Mouse (Mus musculus): Measurements from ENCODE around the gene Tgoln1. TPM values are rescaled to one million over a fixed set of nuclear protein-coding genes. Genes with fewer than 3 reads are reported as not detected.

Tgoln1 gene
- polyA plus RNA-seq, 1 experiment from 2014 or later: 24.6 TPM

DNA sequence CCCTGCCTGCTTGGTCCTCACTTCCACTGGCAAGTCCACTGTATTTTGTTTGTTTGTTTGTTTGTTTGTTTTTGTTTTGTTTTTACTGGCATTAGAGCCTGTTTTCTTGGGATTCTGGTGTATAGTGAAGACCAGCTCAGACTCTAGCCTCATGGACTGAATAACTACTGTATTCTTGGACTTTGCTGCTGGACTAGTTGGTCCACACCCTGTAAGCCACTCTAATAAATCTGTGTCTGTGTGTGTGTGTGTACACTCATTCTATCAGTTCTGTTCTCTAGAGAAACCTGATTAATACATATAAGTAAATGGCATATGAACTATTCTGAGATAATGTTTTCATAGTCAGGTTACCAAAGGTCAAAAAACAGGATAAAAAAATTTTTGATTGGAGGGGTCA is 26.7 kb downstream of the Tgoln1 start:
- H3K4me1 ChIP-seq: no peaks in the 10 kb centered on the region
- H3K9me3 ChIP-seq: no peaks in the 10 kb centered on the region
- H3K27ac ChIP-seq: no peak overlapping the region
- H3K9ac ChIP-seq: no peak overlapping the region
- H3K36me3 ChIP-seq: no peaks in the 10 kb centered on the region; the same call in 1 of the 2 replicates
- H3K27me3 ChIP-seq: no peaks in the 10 kb centered on the region
- ATAC-seq (ENCODE audit: insufficient number of reproducible peaks, insufficient read depth, low FRiP score, low TSS enrichment): no peak
- no peak overlapping the region for H3K4me2 ChIP-seq (replicated peaks)
- no peak overlapping the region for H3K4me3 ChIP-seq

- H3K4me1 ChIP-seq: no peaks in the 10 kb centered on the region
- no peaks in the 10 kb centered on the region for H3K27me3 ChIP-seq
- ATAC-seq (ENCODE audit: insufficient number of reproducible peaks, insufficient read depth, low FRiP score, low TSS enrichment): no peak
- no peak overlapping the region for H3K4me3 ChIP-seq
- H3K36me3 ChIP-seq: peaks cover 3% of the 10 kb centered on the region
- H3K9me3 ChIP-seq: no peaks in the 10 kb centered on the region
- H3K27ac ChIP-seq: no peak overlapping the region
- no peak overlapping the region for H3K4me2 ChIP-seq (replicated peaks)
- no peak overlapping the region for H3K9ac ChIP-seq
Observed at GRCm38 (mm10) chr6:72588307-72588706, 28.5 kb downstream of the Tgoln1 start.

GRCm38 (mm10) chr6:72586701-72587100 is 30.1 kb downstream of the Tgoln1 start:
- Histone ChIP-seq H3K9ac (no peak overlapping the region), H3K36me3 (peaks cover 3% of the 10 kb centered on the region), H3K4me3 (no peak overlapping the region), H3K4me1 (no peaks in the 10 kb centered on the region), H3K4me2 (replicated peaks) (no peak overlapping the region), H3K9me3 (no peaks in the 10 kb centered on the region), H3K27me3 (no peaks in the 10 kb centered on the region), H3K27ac (no peak overlapping the region)
- 76% methylated on average over 3 of the region's 3 CpGs for WGBS
- ATAC-seq (ENCODE audit: insufficient number of reproducible peaks, insufficient read depth, low FRiP score, low TSS enrichment): no peak

DNA sequence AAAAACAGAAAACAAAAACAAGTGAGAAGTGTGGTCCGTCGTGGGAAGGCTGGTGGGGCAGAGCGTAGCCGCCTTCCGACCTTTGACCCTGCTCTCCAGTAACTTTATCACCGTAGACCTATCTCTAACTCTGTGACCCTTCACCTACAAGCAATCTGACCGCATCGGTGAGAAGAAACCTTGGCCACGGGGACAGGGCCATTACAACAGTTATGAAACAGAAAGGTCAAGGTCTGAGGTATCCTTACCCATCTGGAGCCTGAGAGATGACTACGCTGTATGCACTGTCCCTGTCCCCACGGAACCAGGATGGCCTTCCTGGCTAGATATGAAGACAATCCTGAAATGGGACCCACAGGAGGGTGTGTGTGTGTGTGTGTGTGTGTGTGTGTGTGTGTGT is 32.6 kb downstream of the Tgoln1 start:
- Histone ChIP-seq H3K4me1 (no peaks in the 10 kb centered on the region), H3K4me3 (no peak overlapping the region), H3K36me3 (peaks cover 3% of the 10 kb centered on the region), H3K27me3 (no peaks in the 10 kb centered on the region), H3K9me3 (no peaks in the 10 kb centered on the region), H3K4me2 (replicated peaks) (no peak overlapping the region), H3K27ac (no peak overlapping the region), H3K9ac (no peak overlapping the region)
- no peak for ATAC-seq (ENCODE audit: insufficient number of reproducible peaks, insufficient read depth, low FRiP score, low TSS enrichment)
- 75% methylated on average over 11 of the region's 11 CpGs for WGBS

DNA sequence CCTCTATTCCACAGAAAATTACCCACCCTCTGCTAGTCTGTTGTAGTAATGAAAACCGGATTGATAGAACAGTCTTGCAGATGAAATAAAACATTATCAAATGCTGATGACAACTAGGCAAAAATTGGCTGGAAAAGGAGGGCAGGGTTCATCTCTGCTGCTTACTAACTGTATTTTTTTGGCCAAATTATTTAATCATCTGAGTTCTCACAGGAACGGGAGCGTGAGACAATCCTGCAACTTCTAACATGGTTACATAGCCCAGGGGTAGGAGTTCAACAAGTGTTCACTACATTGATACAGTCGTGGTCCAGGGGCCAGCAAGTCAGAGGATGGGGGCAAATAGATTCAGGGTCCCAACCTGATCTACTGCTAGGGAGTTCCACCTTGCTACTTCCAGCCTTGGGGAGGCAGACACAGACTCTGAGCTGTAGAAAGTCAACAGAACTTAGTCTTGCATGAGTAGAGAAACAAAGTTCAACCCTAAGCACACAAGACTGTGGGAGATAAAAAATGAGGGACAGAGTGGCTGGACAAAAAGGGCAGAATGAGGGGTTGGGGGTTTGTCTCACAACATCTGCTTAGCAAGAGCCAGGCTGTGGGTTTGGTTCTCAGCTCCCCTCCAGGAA is 33.5 kb downstream of the Tgoln1 start:
- H3K9ac ChIP-seq: no peak overlapping the region
- H3K4me1 ChIP-seq: no peaks in the 10 kb centered on the region
- no peaks in the 10 kb centered on the region for H3K9me3 ChIP-seq
- H3K27ac ChIP-seq: no peak overlapping the region
- 86% methylated on average over 4 of the region's 4 CpGs for WGBS
- no peaks in the 10 kb centered on the region for H3K27me3 ChIP-seq
- H3K4me3 ChIP-seq: no peak overlapping the region
- peaks cover 3% of the 10 kb centered on the region for H3K36me3 ChIP-seq
- no peak overlapping the region for H3K4me2 ChIP-seq (replicated peaks)
- no peak for ATAC-seq (ENCODE audit: insufficient number of reproducible peaks, insufficient read depth, low FRiP score, low TSS enrichment)

DNA sequence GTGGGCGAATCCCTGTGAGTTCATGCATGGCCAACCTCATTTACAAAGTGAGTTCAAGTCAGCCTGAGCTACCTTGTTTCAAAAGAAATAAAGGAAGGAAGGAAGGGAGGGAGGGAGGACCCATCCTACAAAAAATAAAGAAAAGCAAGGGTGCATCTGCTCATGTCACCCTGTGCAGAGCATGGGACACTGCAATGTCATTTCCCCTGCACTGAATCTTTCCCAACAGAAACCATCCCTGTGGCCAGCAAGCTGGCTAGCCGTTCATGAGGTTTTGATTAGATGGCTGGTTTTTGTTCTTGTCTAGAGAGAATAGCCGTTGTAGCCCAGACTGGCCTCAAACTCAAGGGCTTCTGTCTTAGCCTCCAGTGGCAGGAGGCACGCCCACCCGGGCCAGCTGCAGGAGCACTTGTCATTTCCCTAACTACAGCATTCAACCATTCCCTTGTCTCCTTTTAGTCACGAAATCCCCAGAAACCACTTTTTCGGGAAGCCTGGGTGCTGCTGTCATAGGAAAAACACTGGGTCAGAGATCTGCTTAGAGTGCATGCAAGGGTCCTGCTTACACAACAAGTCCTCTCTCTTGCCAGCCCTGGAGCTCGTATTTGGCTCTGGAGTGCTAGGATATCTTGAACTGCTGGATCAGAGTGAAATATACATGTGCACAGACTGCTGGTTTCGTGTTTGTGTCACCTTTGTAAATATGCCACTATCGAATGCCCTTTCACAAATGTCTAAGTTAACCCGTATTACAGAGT is 35.0 kb downstream of the Tgoln1 start:
- WGBS: 70% methylated on average over 11 of the region's 11 CpGs
- no peak overlapping the region for H3K4me2 ChIP-seq (replicated peaks)
- no peak overlapping the region for H3K27ac ChIP-seq
- no peaks in the 10 kb centered on the region for H3K4me1 ChIP-seq
- no peak overlapping the region for H3K4me3 ChIP-seq
- no peaks in the 10 kb centered on the region for H3K9me3 ChIP-seq
- H3K36me3 ChIP-seq: peaks cover 3% of the 10 kb centered on the region
- ATAC-seq (ENCODE audit: insufficient number of reproducible peaks, insufficient read depth, low FRiP score, low TSS enrichment): no peak
- H3K9ac ChIP-seq: no peak overlapping the region
- H3K27me3 ChIP-seq: no peaks in the 10 kb centered on the region

GRCm38 (mm10) chr6:72576041-72576440 is 40.8 kb downstream of the Tgoln1 start:
- no peaks in the 10 kb centered on the region for H3K4me1 ChIP-seq
- no peak for ATAC-seq (ENCODE audit: insufficient number of reproducible peaks, insufficient read depth, low FRiP score, low TSS enrichment)
- H3K36me3 ChIP-seq: no peaks in the 10 kb centered on the region
- no peak overlapping the region for H3K4me2 ChIP-seq (replicated peaks)
- no peaks in the 10 kb centered on the region for H3K27me3 ChIP-seq
- H3K4me3 ChIP-seq: no peak overlapping the region
- no peaks in the 10 kb centered on the region for H3K9me3 ChIP-seq
- no peak overlapping the region for H3K9ac ChIP-seq
- WGBS: 95% methylated on average over 3 of the region's 3 CpGs
- H3K27ac ChIP-seq: no peak overlapping the region

DNA sequence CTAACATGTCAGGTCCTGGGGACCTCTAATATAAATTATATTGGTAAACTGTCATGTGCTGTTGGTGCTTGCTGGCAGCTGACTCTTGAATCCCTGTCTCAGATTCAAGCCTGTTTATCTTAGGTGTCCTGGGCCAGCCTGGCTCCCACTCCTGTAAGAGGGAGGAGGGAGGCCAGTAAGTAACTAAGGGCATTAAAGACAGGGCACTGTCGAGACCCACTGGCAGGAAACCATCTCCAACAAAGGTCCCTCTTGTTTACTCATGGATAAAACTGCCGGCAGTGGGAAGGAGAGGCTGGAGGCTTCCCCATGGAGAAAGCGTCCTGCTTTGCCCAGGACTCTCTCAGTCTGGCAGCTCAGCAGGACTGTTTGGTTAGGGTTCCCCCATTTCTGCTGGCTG is 45.0 kb downstream of the Tgoln1 start:
- Histone ChIP-seq H3K4me3 (no peak overlapping the region), H3K9me3 (no peaks in the 10 kb centered on the region), H3K36me3 (0 out of 2 replicates have a peak, but pooled peaks cover 5% of the 10 kb centered on the region), H3K4me2 (replicated peaks) (no peak overlapping the region), H3K27me3 (no peaks in the 10 kb centered on the region), H3K9ac (no peak overlapping the region), H3K27ac (no peak overlapping the region), H3K4me1 (no peaks in the 10 kb centered on the region)
- WGBS: 28% methylated on average over 3 of the region's 3 CpGs
- no peak for ATAC-seq (ENCODE audit: insufficient number of reproducible peaks, insufficient read depth, low FRiP score, low TSS enrichment)

- Histone ChIP-seq H3K9ac (no peak overlapping the region), H3K4me1 (0 out of 2 replicates have a peak, but pooled peaks cover 1% of the 10 kb centered on the region), H3K36me3 (0 out of 2 replicates have a peak, but pooled peaks cover 5% of the 10 kb centered on the region), H3K4me3 (no peak overlapping the region), H3K9me3 (no peaks in the 10 kb centered on the region), H3K4me2 (replicated peaks) (no peak overlapping the region), H3K27ac (no peak overlapping the region), H3K27me3 (no peaks in the 10 kb centered on the region)
- ATAC-seq (ENCODE audit: insufficient number of reproducible peaks, insufficient read depth, low FRiP score, low TSS enrichment): no peak
- WGBS: 86% methylated on average over 10 of the region's 10 CpGs
Observed at GRCm38 (mm10) chr6:72570644-72571397, 46.0 kb downstream of the Tgoln1 start.

GRCm38 (mm10) chr6:72568736-72569135 is 48.1 kb downstream of the Tgoln1 start:
- no peak for ATAC-seq (ENCODE audit: insufficient number of reproducible peaks, insufficient read depth, low FRiP score, low TSS enrichment)
- 90% methylated on average over 9 of the region's 10 CpGs for WGBS
- Histone ChIP-seq H3K4me2 (replicated peaks) (no peak overlapping the region), H3K27me3 (no peaks in the 10 kb centered on the region), H3K4me1 (peaks cover 4% of the 10 kb centered on the region; the same call in 1 of the 2 replicates), H3K9me3 (no peaks in the 10 kb centered on the region), H3K27ac (no peak overlapping the region), H3K36me3 (0 out of 2 replicates have a peak, but pooled peaks cover 5% of the 10 kb centered on the region), H3K9ac (no peak overlapping the region), H3K4me3 (no peak overlapping the region)

GRCm38 (mm10) chr6:72567508-72567907 is 49.3 kb downstream of the Tgoln1 start:
- H3K27me3 ChIP-seq: no peaks in the 10 kb centered on the region
- no peak overlapping the region for H3K9ac ChIP-seq
- H3K4me3 ChIP-seq: no peak overlapping the region
- WGBS: 84% methylated on average over 5 of the region's 5 CpGs
- H3K36me3 ChIP-seq: 0 out of 2 replicates have a peak, but pooled peaks cover 5% of the 10 kb centered on the region
- no peak overlapping the region for H3K4me2 ChIP-seq (replicated peaks)
- no peaks in the 10 kb centered on the region for H3K9me3 ChIP-seq
- ATAC-seq (ENCODE audit: insufficient number of reproducible peaks, insufficient read depth, low FRiP score, low TSS enrichment): no peak
- H3K4me1 ChIP-seq: peaks cover 12% of the 10 kb centered on the region
- H3K27ac ChIP-seq: no peak overlapping the region

DNA sequence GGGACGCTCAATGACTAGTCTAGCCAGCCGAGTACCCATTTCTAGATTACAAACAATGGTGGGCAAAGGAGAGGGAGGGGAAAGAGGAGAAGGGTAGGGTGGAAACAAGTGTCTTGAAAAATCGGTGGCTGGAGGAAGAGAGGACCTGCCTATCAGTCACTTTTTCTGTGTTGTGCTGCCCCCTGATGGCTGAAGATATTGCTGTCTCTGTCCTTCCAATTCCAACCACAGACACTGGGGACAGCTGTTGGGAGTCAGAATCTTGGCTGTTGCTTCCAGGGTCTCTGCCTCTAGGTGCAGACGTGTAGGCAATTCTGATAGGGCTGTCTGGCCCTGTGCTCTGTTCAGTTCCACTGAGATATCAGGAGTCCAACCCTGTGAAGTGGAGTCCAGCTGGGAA is 50.8 kb downstream of the Tgoln1 start:
- H3K27ac ChIP-seq: no peak overlapping the region
- no peak overlapping the region for H3K9ac ChIP-seq
- 0 out of 2 replicates have a peak, but pooled peaks cover 5% of the 10 kb centered on the region for H3K36me3 ChIP-seq
- peak; percentile 53 for ATAC-seq (ENCODE audit: insufficient number of reproducible peaks, insufficient read depth, low FRiP score, low TSS enrichment)
- no peaks in the 10 kb centered on the region for H3K9me3 ChIP-seq
- no peaks in the 10 kb centered on the region for H3K27me3 ChIP-seq
- H3K4me3 ChIP-seq: no peak overlapping the region
- H3K4me1 ChIP-seq: peaks cover 13% of the 10 kb centered on the region
- no peak overlapping the region for H3K4me2 ChIP-seq (replicated peaks)
- WGBS: 4% methylated on average over 4 of the region's 4 CpGs
